Mouse (Mus musculus) limb, embryonic 13.5 days (tissue): ENCODE measurements around the gene Tmeff1. TPM values are rescaled to one million over a fixed set of nuclear protein-coding genes. Genes with fewer than 3 reads are reported as not detected.
"Not testable (repeated sequence)": the region's sequence is repeated elsewhere in the genome, so short reads cannot be mapped to it uniquely, and the experiment has no call there.

Experiments used
- ATAC-seq: fragments of 200-750 bp; cut with Nextera tagmentation; 2 replicates; pipeline ENCODE4 v1.8.0; 2017; ENCODE audit warnings: low read depth, moderate number of reproducible peaks, moderate TSS enrichment; ENCODE audit not compliant: low FRiP score
- H3K27ac ChIP-seq: fragments of 300-500 bp; sonication (generic); 2 replicates; pipeline ENCODE4 v1.5.1; 2015; ENCODE audit warnings: inconsistent platforms, mild to moderate bottlenecking, moderate library complexity
- H3K27me3 ChIP-seq: fragments of 300-500 bp; sonication (generic); 2 replicates; pipeline ENCODE4 v1.6.1; 2015; ENCODE audit warnings: mild to moderate bottlenecking, inconsistent platforms
- H3K36me3 ChIP-seq: fragments of 300-500 bp; sonication (generic); 2 replicates; pipeline ENCODE4 v1.6.1; 2015; ENCODE audit warnings: inconsistent platforms, mild to moderate bottlenecking, moderate library complexity
- H3K4me1 ChIP-seq: fragments of 300-500 bp; sonication (generic); 2 replicates; pipeline ENCODE4 v1.6.1; 2015; ENCODE audit warnings: inconsistent platforms
- H3K4me2 ChIP-seq: fragments of 300-500 bp; sonication (generic); replicated peaks from 2 replicates; pipeline ENCODE4 v1.6.1; 2015; ENCODE audit warnings: inconsistent platforms, mild to moderate bottlenecking, moderate library complexity
- H3K4me3 ChIP-seq: fragments of 300-500 bp; sonication (generic); 2 replicates; pipeline ENCODE4 v1.5.1; 2015; ENCODE audit warnings: moderate library complexity, mild to moderate bottlenecking, inconsistent platforms
- H3K9ac ChIP-seq: fragments of 300-500 bp; sonication (generic); 2 replicates; pipeline ENCODE4 v1.6.1; 2015; ENCODE audit warnings: mild to moderate bottlenecking, inconsistent platforms
- H3K9me3 ChIP-seq: fragments of 300-500 bp; sonication (generic); 2 replicates; pipeline ENCODE4 v1.6.1; 2016; ENCODE audit warnings: inconsistent platforms
- WGBS: fragments of 180-500 bp; shearing (Covaris S2); methylation state at CpG from one replicate; pipeline ENCODE4 v1.1.7; 2015; 5-methylcytosine and 5-hydroxymethylcytosine counted together
- polyA plus RNA-seq: library from polyadenylated mRNA; unstranded; fragments of >200 nt; fragmentation: Nextera tagmentation; extraction: Ambion mirVana; gene quantifications from 2 replicates; pipeline ENCODE4 v1.2.1, GENCODE M21; 2015

The Tmeff1 gene
- polyA plus RNA-seq, 1 experiment from 2014 or later: 65.1 TPM

DNA sequence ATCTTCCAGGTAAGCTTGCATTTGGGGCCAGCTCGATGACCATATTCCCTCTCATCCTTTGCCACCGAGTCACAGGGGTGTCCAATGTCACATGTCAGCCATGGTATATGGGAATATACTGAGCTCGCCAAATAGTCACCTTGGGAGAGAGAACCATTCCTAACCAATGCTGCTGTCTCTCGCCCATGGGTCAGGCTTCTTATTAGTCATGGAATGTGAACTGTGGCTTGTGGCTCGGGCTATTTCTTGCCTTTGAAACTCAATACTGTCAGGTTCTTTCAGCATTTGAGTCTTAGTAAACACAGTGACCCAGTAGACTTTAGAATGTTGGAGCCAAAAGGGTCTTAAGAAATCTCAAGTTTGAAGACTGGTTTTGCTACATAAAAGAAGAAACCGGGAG is 79.0 kb downstream of the Tmeff1 start:
- peaks cover 50% of the 10 kb centered on the region for H3K36me3 ChIP-seq

GRCm38 (mm10) chr4:48667279-48667678 is 82.3 kb downstream of the Tmeff1 start:
- no peak overlapping the region for H3K27ac ChIP-seq
- H3K4me2 ChIP-seq: no peak overlapping the region
- peaks cover 49% of the 10 kb centered on the region for H3K36me3 ChIP-seq
- H3K4me3 ChIP-seq: no peak overlapping the region
- 90% methylated on average over 6 of the region's 6 CpGs for WGBS
- no peaks in the 10 kb centered on the region for H3K4me1 ChIP-seq
- no peak for ATAC-seq
- H3K27me3 ChIP-seq: no peaks in the 10 kb centered on the region
- H3K9ac ChIP-seq: no peak overlapping the region
- no peaks in the 10 kb centered on the region for H3K9me3 ChIP-seq

More for the DNA sequence above, 79.0 kb downstream of the Tmeff1 start:
- Histone ChIP-seq H3K27me3 (no peaks in the 10 kb centered on the region), H3K9me3 (no peaks in the 10 kb centered on the region), H3K4me2 (no peak overlapping the region), H3K4me3 (no peak overlapping the region), H3K27ac (no peak overlapping the region), H3K9ac (no peak overlapping the region), H3K4me1 (no peaks in the 10 kb centered on the region)
- 87% methylated on average over 6 of the region's 6 CpGs for WGBS
- ATAC-seq: no peak

DNA sequence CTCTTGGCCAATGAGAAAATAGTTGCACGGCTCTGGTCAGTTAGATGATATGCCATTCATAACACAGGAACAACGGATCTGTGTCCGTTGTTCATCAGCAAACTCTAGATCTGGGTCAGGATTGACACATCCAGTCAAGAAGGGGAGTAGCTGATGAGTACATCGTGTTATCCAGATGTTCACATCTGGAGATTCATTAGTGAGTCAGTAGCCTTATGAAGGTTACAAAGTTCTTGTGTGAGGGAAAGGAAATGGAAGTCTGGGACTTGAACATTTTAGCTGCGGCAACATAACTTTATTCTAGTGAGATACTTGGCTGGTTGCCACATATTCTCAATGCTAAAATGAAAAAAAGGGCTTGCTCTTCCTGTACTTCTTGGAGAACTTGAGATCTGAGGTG is 87.9 kb downstream of the Tmeff1 start:
- no peak for ATAC-seq
- Histone ChIP-seq H3K27ac (no peak overlapping the region), H3K4me3 (no peak overlapping the region), H3K4me1 (no peaks in the 10 kb centered on the region), H3K27me3 (no peaks in the 10 kb centered on the region), H3K9me3 (0 out of 2 replicates have a peak, but pooled peaks cover 2% of the 10 kb centered on the region), H3K4me2 (no peak overlapping the region), H3K9ac (no peak overlapping the region), H3K36me3 (peaks cover 72% of the 10 kb centered on the region)
- 87% methylated on average over 5 of the region's 5 CpGs for WGBS

- Histone ChIP-seq H3K4me3 (no peak overlapping the region), H3K4me2 (no peak overlapping the region), H3K4me1 (no peaks in the 10 kb centered on the region), H3K36me3 (peaks cover 65% of the 10 kb centered on the region), H3K27me3 (no peaks in the 10 kb centered on the region), H3K9ac (no peak overlapping the region), H3K27ac (no peak overlapping the region), H3K9me3 (0 out of 2 replicates have a peak, but pooled peaks cover 2% of the 10 kb centered on the region)
- ATAC-seq: no peak
- 88% methylated on average over 7 of the region's 7 CpGs for WGBS
Observed at GRCm38 (mm10) chr4:48674412-48674811, 89.4 kb downstream of the Tmeff1 start.

DNA sequence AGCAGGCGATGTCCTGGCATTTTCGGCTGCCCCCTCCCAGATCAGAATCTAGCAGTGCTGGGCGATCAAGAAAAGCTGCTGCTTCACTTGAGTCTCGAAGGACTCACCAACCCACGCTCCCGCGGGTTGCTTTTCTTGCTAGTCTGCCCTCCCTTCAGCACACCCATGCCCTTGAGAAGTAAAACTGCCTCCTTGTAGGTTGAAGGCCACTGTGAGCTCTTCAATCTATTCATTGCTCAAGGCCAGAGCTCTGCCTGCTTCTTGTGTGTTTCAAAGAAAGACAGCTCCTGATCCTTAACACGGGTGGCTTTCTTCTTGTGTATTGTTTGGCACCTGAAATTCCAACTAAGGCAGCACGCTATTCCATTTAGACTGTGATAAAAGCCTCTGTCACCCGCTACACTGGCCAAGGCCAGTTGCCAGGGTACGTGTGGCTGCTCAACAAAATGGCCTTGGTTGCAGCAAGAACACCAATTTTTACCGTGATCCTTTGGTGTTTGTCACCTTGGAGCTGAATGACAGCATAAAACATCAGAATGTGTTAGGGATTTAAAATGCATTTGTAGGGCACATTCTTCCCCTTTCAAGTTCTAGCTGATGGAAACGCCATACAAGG is 91.7 kb downstream of the Tmeff1 start:
- Histone ChIP-seq H3K4me3 (no peak overlapping the region), H3K9ac (no peak overlapping the region), H3K9me3 (0 out of 2 replicates have a peak, but pooled peaks cover 2% of the 10 kb centered on the region), H3K27ac (no peak overlapping the region), H3K4me1 (no peaks in the 10 kb centered on the region), H3K27me3 (no peaks in the 10 kb centered on the region), H3K4me2 (no peak overlapping the region), H3K36me3 (peaks cover 47% of the 10 kb centered on the region)
- WGBS: 91% methylated on average over 13 of the region's 13 CpGs
- no peak for ATAC-seq

GRCm38 (mm10) chr4:48677276-48677675 is 92.3 kb downstream of the Tmeff1 start:
- no peak overlapping the region for H3K4me3 ChIP-seq
- 90% methylated on average over 8 of the region's 8 CpGs for WGBS
- H3K27ac ChIP-seq: no peak overlapping the region
- H3K4me2 ChIP-seq: no peak overlapping the region
- ATAC-seq: no peak
- 0 out of 2 replicates have a peak, but pooled peaks cover 2% of the 10 kb centered on the region for H3K9me3 ChIP-seq
- peaks cover 41% of the 10 kb centered on the region for H3K36me3 ChIP-seq
- no peaks in the 10 kb centered on the region for H3K27me3 ChIP-seq
- H3K4me1 ChIP-seq: no peaks in the 10 kb centered on the region
- H3K9ac ChIP-seq: no peak overlapping the region

DNA sequence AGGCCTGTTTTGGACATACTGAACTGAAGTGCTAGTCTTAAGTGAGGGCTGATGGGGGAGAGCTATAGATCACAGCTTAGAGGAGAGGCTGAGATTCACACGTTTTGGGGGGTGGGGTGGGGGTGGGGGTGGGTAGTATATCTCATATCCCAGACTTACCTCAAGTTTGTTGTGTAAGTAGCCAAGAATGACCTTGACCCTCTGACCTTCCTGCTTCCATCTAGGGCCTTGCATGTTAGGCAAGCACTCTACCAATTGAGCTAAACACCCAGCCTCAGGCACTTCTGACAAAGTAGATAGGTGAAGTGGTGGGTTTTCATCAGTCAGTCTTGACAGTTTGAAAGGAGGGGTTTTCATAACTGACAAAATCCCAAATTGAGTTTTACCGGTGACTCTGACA is 92.8 kb downstream of the Tmeff1 start:
- Histone ChIP-seq H3K36me3 (peaks cover 36% of the 10 kb centered on the region), H3K27me3 (no peaks in the 10 kb centered on the region), H3K4me1 (no peaks in the 10 kb centered on the region), H3K9ac (no peak overlapping the region), H3K27ac (no peak overlapping the region), H3K9me3 (0 out of 2 replicates have a peak, but pooled peaks cover 2% of the 10 kb centered on the region), H3K4me2 (no peak overlapping the region), H3K4me3 (no peak overlapping the region)
- 80% methylated on average over 2 of the region's 2 CpGs for WGBS
- no peak for ATAC-seq

DNA sequence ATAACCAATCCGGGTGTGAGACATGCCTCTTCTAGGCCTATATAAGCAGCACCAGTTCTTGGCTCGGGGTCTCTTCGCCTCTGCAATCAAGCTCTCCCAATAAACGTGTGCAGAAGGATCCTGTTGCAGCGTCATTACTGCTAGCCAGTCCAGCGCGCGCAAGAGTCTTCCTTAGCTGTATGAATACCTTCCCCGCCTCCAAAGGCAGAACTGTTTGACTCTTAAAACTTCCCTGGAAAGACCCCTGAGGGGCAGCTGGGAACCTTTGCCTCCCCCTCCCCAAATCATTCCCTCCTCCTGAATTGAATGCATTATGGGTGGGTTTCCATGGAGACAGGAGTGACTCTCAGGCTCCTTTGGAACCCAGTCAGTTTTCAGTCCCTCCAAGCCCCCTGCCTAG is 93.8 kb downstream of the Tmeff1 start:
- Histone ChIP-seq H3K4me3 (no peak overlapping the region), H3K9ac (no peak overlapping the region), H3K4me1 (no peaks in the 10 kb centered on the region), H3K27me3 (no peaks in the 10 kb centered on the region), H3K9me3 (0 out of 2 replicates have a peak, but pooled peaks cover 2% of the 10 kb centered on the region), H3K4me2 (no peak overlapping the region), H3K36me3 (peaks cover 26% of the 10 kb centered on the region), H3K27ac (no peak overlapping the region)
- no peak for ATAC-seq
- 90% methylated on average over 9 of the region's 9 CpGs for WGBS

- H3K9ac ChIP-seq, H3K9me3 ChIP-seq, H3K27me3 ChIP-seq, H3K4me3 ChIP-seq, ATAC-seq, H3K4me2 ChIP-seq, H3K27ac ChIP-seq, H3K4me1 ChIP-seq: not testable (repeated sequence)
- H3K36me3 ChIP-seq: peaks cover 17% of the 10 kb centered on the region
- WGBS: 81% methylated on average over 4 of the region's 6 CpGs
Observed at GRCm38 (mm10) chr4:48679728-48680127, 94.8 kb downstream of the Tmeff1 start.

- Histone ChIP-seq H3K4me3 (no peak overlapping the region), H3K27me3 (no peaks in the 10 kb centered on the region), H3K4me2 (no peak overlapping the region)
Observed at GRCm38 (mm10) chr4:48680214-48680613, 95.2 kb downstream of the Tmeff1 start.

DNA sequence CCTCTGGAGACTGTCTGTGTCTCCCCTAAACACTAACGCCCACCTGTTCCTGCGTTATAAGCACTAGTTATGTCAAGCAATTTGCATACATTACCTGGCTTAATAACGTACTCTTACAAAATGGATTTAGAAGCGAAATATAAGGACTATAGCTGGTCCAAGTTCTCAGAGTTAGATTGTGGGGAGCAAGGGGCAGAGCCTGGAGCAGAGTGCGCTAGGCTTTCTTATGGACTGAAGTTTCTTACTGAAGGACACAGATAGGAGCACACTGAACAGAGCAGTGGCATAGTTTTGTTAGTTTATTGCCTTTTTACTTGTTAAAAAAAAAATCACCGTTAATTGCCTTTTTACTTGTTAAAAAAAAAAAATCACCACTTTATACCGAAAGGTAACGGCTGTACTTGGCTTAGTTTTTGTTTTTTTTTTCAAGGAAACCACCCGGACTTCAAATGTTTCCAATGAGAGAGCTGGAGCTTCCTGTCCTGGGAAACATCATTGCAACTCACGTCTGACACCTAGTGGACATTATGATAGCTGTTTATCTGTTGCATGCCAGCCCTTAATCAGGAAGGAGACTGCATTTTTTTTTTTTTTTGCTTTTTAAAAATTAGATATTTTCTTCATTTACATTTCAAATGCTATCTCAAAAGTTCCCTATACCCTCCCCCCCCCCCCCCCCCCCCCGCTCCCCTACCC is 95.8 kb downstream of the Tmeff1 start:
- Histone ChIP-seq H3K9ac (no peak overlapping the region), H3K4me3 (no peak overlapping the region), H3K36me3 (peaks cover 11% of the 10 kb centered on the region), H3K9me3 (0 out of 2 replicates have a peak, but pooled peaks cover 2% of the 10 kb centered on the region), H3K4me2 (peak overlapping the region; percentile 37), H3K4me1 (no peaks in the 10 kb centered on the region), H3K27me3 (no peaks in the 10 kb centered on the region), H3K27ac (no peak overlapping the region)
- 38% methylated on average over 10 of the region's 11 CpGs for WGBS
- peak; percentile 49; the same call in 1 of the 2 replicates for ATAC-seq

More at GRCm38 (mm10) chr4:48680214-48680613, 95.2 kb downstream of the Tmeff1 start:
- H3K36me3 ChIP-seq: peaks cover 12% of the 10 kb centered on the region
- no peak overlapping the region for H3K9ac ChIP-seq
- 68% methylated on average over 7 of the region's 7 CpGs for WGBS
- H3K4me1 ChIP-seq: no peaks in the 10 kb centered on the region
- no peak for ATAC-seq
- H3K9me3 ChIP-seq: 0 out of 2 replicates have a peak, but pooled peaks cover 2% of the 10 kb centered on the region
- no peak overlapping the region for H3K27ac ChIP-seq

- no peak overlapping the region for H3K9ac ChIP-seq
- no peak for ATAC-seq
- 72% methylated on average over 8 of the region's 8 CpGs for WGBS
Observed at GRCm38 (mm10) chr4:48683126-48683525, 98.2 kb downstream of the Tmeff1 start.

More at GRCm38 (mm10) chr4:48683126-48683525, 98.2 kb downstream of the Tmeff1 start:
- H3K4me2 ChIP-seq: no peak overlapping the region
- H3K27ac ChIP-seq: no peak overlapping the region
- H3K4me1 ChIP-seq: 0 out of 2 replicates have a peak, but pooled peaks cover 2% of the 10 kb centered on the region
- no peaks in the 10 kb centered on the region for H3K27me3 ChIP-seq
- H3K36me3 ChIP-seq: no peaks in the 10 kb centered on the region
- H3K4me3 ChIP-seq: no peak overlapping the region
- H3K9me3 ChIP-seq: no peaks in the 10 kb centered on the region
